Mouse (Mus musculus) layer of hippocampus, postnatal 36 days (tissue): ENCODE data around the gene Pisd. TPM values are rescaled to one million over a fixed set of nuclear protein-coding genes. Genes with fewer than 3 reads are reported as not detected.
"Not testable (repeated sequence)": the region's sequence is repeated elsewhere in the genome, so short reads cannot be mapped to it uniquely, and the experiment has no call there.

Experiments
- DNase-seq, 2 experiments: peaks; one replicate each; pipeline ENCODE4 v3.0.0; 2022
- total RNA-seq, 2 experiments: library from RNA; stranded (reverse); gene quantifications; 2 replicates each; pipeline ENCODE4 v1.2.3; 2021

Pisd gene
- total RNA-seq, 2 experiments from 2014 or later: 64.1 to 68.3 TPM

- DNase-seq: peak; percentile 60 to 65
Observed at GRCm38 (mm10) chr5:32745705-32746655, 39.5 kb downstream of the Pisd start.

GRCm38 (mm10) chr5:32742149-32742548, 43.3 kb downstream of the Pisd start:
- DNase-seq: peak; percentile 78 to 84

GRCm38 (mm10) chr5:32741377-32741776, 44.1 kb downstream of the Pisd start:
- DNase-seq: peak; percentile 67 to 78

GRCm38 (mm10) chr5:32740850-32741249, 44.6 kb downstream of the Pisd start:
- DNase-seq: not testable (repeated sequence)

- no peak for DNase-seq
Observed at GRCm38 (mm10) chr5:32740138-32740537, 45.3 kb downstream of the Pisd start.

- DNase-seq: not testable (repeated sequence)
Observed at GRCm38 (mm10) chr5:32736770-32737169, 48.7 kb downstream of the Pisd start.

GRCm38 (mm10) chr5:32735779-32736178, 49.7 kb downstream of the Pisd start:
- no peak for DNase-seq

- not testable (repeated sequence) for DNase-seq
Observed at GRCm38 (mm10) chr5:32733892-32734291, 51.6 kb downstream of the Pisd start.

- DNase-seq: peak in 1 of 2 experiments; percentile 7
Observed at GRCm38 (mm10) chr5:32728851-32729250, 56.6 kb downstream of the Pisd start.

- DNase-seq: no peak
Observed at GRCm38 (mm10) chr5:32728300-32728699, 57.1 kb downstream of the Pisd start.

GRCm38 (mm10) chr5:32725397-32725796, 60.0 kb downstream of the Pisd start:
- not testable (repeated sequence) for DNase-seq

GRCm38 (mm10) chr5:32723981-32724380, 61.5 kb downstream of the Pisd start:
- no peak for DNase-seq

- not testable (repeated sequence) for DNase-seq
Observed at GRCm38 (mm10) chr5:32722711-32723110, 62.7 kb downstream of the Pisd start.

GRCm38 (mm10) chr5:32722263-32722662, 63.2 kb downstream of the Pisd start:
- no peak for DNase-seq

- DNase-seq: no peak
Observed at GRCm38 (mm10) chr5:32721316-32721715, 64.1 kb downstream of the Pisd start.

- DNase-seq: no peak
Observed at GRCm38 (mm10) chr5:32720416-32720815, 65.0 kb downstream of the Pisd start.

GRCm38 (mm10) chr5:32718916-32719315, 66.5 kb downstream of the Pisd start:
- DNase-seq: no peak

- DNase-seq: no peak
Observed at GRCm38 (mm10) chr5:32717726-32718125, 67.7 kb downstream of the Pisd start.

- peak; percentile 86 to 88 for DNase-seq
Observed at GRCm38 (mm10) chr5:32713703-32714467, 71.6 kb downstream of the Pisd start.

- DNase-seq: no peak
Observed at GRCm38 (mm10) chr5:32713042-32713702, 72.3 kb downstream of the Pisd start.

- no peak for DNase-seq
Observed at GRCm38 (mm10) chr5:32712221-32713041, 73.0 kb downstream of the Pisd start.

GRCm38 (mm10) chr5:32711485-32711884, 74.0 kb downstream of the Pisd start:
- no peak for DNase-seq
